Mouse (Mus musculus) brain, embryonic 14.5 days (tissue): ENCODE results near the gene Rpn2.

ENCODE experiments used
- CTCF ChIP-seq: fragments of 200-500 bp; IDR thresholded peaks from 2 replicates; pipeline ENCODE4 v1.5.1; 2012; ENCODE audit warnings: inconsistent platforms, mild to moderate bottlenecking, moderate library complexity, borderline replicate concordance; ENCODE audit not compliant: insufficient read depth, insufficient read length; ENCODE audit errors: extremely low read depth
- POLR2A ChIP-seq: fragments of 200-500 bp; IDR thresholded peaks from 2 replicates; pipeline ENCODE4 v1.6.1; 2012; ENCODE audit warnings: mild to moderate bottlenecking, inconsistent platforms, borderline replicate concordance; ENCODE audit not compliant: poor library complexity, insufficient read depth, insufficient read length, severe bottlenecking; ENCODE audit errors: extremely low read depth

DNA sequence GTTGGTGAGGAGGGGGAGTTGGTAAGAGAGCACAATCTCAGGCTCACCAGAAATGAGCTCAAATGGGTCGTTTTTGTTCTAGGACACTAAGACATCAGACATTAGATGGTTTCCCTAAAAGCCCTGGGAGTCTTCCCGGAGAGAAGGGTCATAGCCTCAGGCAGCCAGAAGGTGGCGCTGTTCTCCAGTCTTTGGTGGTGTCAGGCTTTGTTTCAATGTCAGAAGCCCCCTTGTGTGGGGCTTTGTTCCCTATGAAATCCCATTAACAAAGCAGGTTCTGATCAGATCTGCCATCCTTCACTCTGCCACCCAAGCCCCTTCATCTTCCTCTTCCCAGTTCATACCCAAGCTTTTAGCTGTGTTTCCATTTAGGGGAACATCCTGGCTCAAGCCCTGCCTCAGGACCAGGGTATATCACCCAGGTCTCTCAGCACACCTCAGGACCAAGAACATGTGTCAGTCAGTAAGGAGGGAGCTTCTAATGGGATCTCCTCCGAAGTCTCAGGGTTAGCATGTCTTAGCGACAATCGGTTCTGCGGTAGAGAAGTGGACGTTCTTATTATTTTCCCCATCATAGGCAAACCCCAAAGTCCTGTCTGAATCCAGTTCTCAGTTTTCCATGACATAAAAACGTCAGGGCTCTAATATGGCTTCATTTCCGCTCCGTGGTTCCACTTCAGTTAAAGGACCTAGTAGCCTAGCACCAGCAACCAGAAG lies 62.9 kb downstream of the Rpn2 start:
- TF ChIP-seq POLR2A (no peak), CTCF (peak; percentile 97)
